Mouse (Mus musculus) G1E (cell line): ENCODE data around the gene Tnk2. TPM values are rescaled to one million over a fixed set of nuclear protein-coding genes. Genes with fewer than 3 reads are reported as not detected.
"Not testable (repeated sequence)": the region's sequence is repeated elsewhere in the genome, so short reads cannot be mapped to it uniquely, and the experiment has no call there.

ENCODE experiments used
- ATAC-seq: 2 replicates; pipeline ENCODE4 v1.8.0; 2016; ENCODE audit warnings: mild to moderate bottlenecking; ENCODE audit not compliant: insufficient number of reproducible peaks, poor library complexity, low FRiP score, severe bottlenecking; ENCODE audit errors: extremely low read depth
- DNase-seq: peaks from one replicate; pipeline ENCODE4 v3.0.0; 2012; ENCODE audit warnings: low spot score
- H3K27me3 ChIP-seq: 2 replicates; pipeline ENCODE4 v1.6.1; 2012; ENCODE audit warnings: mild to moderate bottlenecking, low read length, inconsistent platforms; ENCODE audit not compliant: insufficient read depth
- H3K36me3 ChIP-seq: replicated peaks from 2 replicates; pipeline ENCODE3; 2012; ENCODE audit warnings: mild to moderate bottlenecking, inconsistent platforms
- H3K4me1 ChIP-seq: 2 replicates; pipeline ENCODE4 v1.6.1; 2012; ENCODE audit warnings: low read depth, low read length, inconsistent platforms, mixed read lengths; ENCODE audit not compliant: insufficient read depth
- H3K4me3 ChIP-seq: 2 replicates; pipeline ENCODE4 v1.5.1; 2012; ENCODE audit warnings: low read depth, mild to moderate bottlenecking, inconsistent platforms, low read length, moderate library complexity, mixed read lengths
- H3K9me3 ChIP-seq: replicated peaks from 2 replicates; pipeline ENCODE4 v1.6.1; 2012; ENCODE audit warnings: inconsistent platforms
- CTCF ChIP-seq: IDR thresholded peaks from 2 replicates; pipeline ENCODE4 v1.5.1; 2012; ENCODE audit warnings: low read depth, low read length, inconsistent platforms, mixed read lengths
- GATA1 ChIP-seq: IDR thresholded peaks from 2 replicates; pipeline ENCODE4 v1.6.1; 2012; ENCODE audit warnings: borderline replicate concordance, low read length, inconsistent platforms, mixed read lengths
- GATA2 ChIP-seq: IDR thresholded peaks from 2 replicates; pipeline ENCODE4 v1.6.1; 2012; ENCODE audit warnings: low read depth, low read length, inconsistent platforms, borderline replicate concordance
- POLR2AphosphoS5 ChIP-seq: IDR thresholded peaks from 2 replicates; pipeline ENCODE4 v1.6.1; 2012; ENCODE audit warnings: low read depth, low read length, inconsistent platforms; ENCODE audit not compliant: insufficient replicate concordance
- TAL1 ChIP-seq: conservative IDR thresholded peaks from 2 replicates; pipeline ENCODE4 v1.6.1; 2012; ENCODE audit warnings: low read depth, low read length, inconsistent platforms, mixed read lengths
- polyA plus RNA-seq: library from polyadenylated mRNA; stranded (reverse); fragments of >175 nt; gene quantifications from 2 replicates; pipeline ENCODE4 v1.2.3, GENCODE M21; 2012
- total RNA-seq, 2 experiments: library from RNA; stranded (forward) in 1 of 2; stranded (reverse) in 1 of 2; fragments of 200-1000 nt in 1 of 2; fragments of >200 nt in 1 of 2; fragmentation: Nextera tagmentation in 1 of 2; gene quantifications; 2 replicates each; pipeline ENCODE4 v1.2.3; 2014 to 2017

The Tnk2 gene
- total and polyA plus RNA-seq, 3 experiments, result 13.4 to 197 (median 31.5) TPM

DNA sequence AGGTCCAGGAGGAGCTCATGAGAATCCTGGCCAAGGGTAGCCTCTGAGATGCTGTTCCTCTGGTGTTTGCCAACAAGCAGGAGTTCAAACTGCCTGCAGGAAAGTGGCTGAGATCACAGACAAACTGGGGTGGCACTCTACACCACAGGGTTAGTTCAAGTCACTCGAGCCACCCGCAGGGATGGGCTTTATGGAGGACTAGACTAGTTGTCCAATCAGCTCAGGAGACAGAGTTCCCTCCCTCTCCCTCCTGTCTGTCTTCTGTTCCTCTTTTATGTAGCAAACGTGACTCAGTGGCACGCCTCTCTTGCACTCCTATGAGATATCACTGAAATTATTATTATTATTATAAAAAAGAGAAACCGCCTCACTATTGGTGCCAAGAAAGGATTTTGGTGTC lies 9.5 kb upstream of the Tnk2 start:
- no peaks in the 10 kb centered on the region for H3K9me3 ChIP-seq
- TF ChIP-seq TAL1, result no peak
- no peak for TF ChIP-seq POLR2AphosphoS5
- TF ChIP-seq GATA1, result no peak
- no peak for TF ChIP-seq GATA2
- no peak for TF ChIP-seq CTCF

DNA sequence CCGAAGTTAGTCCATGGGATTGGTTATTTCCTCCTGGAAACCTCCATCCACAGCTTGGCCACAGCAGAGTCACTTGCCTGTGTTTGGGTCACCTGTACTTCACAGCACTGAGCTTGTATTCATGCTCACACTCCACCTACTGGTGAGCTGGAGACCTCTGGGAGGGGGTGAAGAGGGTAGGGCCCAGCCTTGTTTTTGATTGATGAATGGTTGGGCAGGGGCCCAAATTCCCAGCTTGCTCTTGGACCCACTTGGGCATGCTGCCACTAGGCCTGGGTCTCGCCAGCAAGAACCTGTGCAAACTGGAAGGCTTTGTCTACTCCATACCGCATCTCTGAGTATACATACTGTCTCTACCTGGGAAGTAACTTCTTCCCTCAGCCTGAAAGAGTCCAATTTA lies 8.4 kb upstream of the Tnk2 start:
- H3K9me3 ChIP-seq, result no peaks in the 10 kb centered on the region
- ATAC-seq (no peak), DNase-seq (no peak)
- no peak overlapping the region for H3K4me3 ChIP-seq
- TF ChIP-seq GATA2 (no peak), CTCF (no peak), POLR2AphosphoS5 (no peak)
- H3K36me3 ChIP-seq, result peaks cover 37% of the 10 kb centered on the region
- H3K4me1 ChIP-seq, result peaks cover 41% of the 10 kb centered on the region
- H3K27me3 ChIP-seq, result peaks cover 6% of the 10 kb centered on the region

More for the DNA sequence above, 9.5 kb upstream of the Tnk2 start:
- Histone ChIP-seq H3K4me3 (no peak overlapping the region), H3K36me3 (peaks cover 47% of the 10 kb centered on the region), H3K4me1 (peaks cover 45% of the 10 kb centered on the region), H3K27me3 (peaks cover 6% of the 10 kb centered on the region)
- ATAC-seq, result peak; percentile 40; the same call in 1 of the 2 replicates
- peak; percentile 32 for DNase-seq

DNA sequence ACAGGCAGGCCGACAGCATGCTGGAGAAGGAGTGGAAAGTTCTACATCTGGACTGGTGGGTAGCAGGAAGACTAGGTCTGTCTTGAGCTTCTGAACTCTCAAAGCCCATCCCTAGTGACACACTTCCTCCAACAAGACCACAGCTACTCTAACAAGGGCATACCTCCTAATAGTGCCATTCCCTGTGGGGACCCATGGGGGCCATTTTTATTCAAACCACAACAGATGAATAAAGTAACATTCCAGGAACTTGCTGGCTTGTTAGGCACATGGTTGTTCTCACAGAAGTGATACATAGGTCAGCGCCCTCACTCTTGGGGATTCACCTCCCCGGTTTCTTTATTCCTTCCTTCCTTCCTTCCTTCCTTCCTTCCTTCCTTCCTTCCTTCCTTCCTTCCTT lies 7.3 kb upstream of the Tnk2 start:
- ATAC-seq, result no peak
- H3K9me3 ChIP-seq, result no peaks in the 10 kb centered on the region
- DNase-seq, result no peak
- H3K36me3 ChIP-seq, result peaks cover 27% of the 10 kb centered on the region
- no peak for TF ChIP-seq CTCF
- TF ChIP-seq GATA1, result no peak
- peaks cover 39% of the 10 kb centered on the region for H3K4me1 ChIP-seq
- H3K27me3 ChIP-seq, result peaks cover 6% of the 10 kb centered on the region
- no peak overlapping the region for H3K4me3 ChIP-seq

DNA sequence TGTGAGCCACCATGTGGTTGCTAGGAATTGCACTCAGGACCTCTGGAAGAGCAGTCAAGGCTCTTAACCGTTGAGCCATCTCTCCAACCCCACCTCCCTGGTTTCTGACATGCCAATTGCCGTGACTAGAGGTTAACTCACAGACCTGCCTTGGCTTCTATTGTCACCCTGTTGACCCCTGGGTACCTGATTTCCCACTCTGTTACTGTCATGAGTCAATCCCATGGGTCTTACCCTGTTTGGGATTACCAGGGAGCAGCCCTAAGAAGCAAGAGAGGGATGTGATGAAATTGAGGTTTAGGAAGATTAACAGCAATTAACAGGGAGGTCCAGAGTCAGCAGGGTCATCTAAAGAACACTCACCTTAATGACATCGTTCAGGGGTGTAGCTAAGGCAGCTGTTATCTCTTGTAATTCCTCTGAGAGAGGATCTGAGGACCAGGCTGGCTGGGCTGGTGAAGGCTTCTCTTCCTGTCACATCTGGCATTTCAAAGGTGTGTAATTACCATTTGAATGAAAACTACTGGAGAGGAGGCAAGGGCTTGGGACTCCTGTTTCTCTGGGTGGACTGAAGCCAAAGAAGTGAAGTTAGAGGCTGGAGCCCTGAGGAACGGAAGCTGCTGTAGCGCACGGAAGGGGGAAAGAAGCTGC lies 6.7 kb upstream of the Tnk2 start:
- H3K27me3 ChIP-seq, result peaks cover 8% of the 10 kb centered on the region
- H3K9me3 ChIP-seq, result no peaks in the 10 kb centered on the region
- TF ChIP-seq CTCF, result no peak
- TF ChIP-seq POLR2AphosphoS5, result no peak
- no peak for TF ChIP-seq GATA1
- H3K4me1 ChIP-seq, result peaks cover 41% of the 10 kb centered on the region
- H3K4me3 ChIP-seq, result no peak overlapping the region
- ATAC-seq (no peak), DNase-seq (no peak)
- H3K36me3 ChIP-seq, result peaks cover 21% of the 10 kb centered on the region

DNA sequence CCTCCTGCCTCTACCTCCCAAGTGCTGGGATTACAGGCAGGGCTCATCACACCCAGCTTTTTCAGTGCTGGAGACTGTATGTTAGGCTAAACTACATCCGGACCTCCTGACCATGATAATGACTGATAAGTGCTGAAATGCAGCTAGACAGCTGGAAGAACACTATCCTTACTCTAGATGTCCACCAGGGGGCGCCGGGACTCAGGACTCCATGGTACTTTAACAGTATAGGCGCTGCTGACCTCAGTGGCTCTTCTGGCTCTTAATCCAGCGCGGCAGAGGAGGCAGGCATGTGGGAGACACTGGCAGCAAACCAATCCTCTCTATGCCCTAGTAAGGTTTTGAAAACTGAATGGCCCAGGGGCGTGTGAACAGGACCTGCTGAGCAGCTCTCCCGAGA lies 5.2 kb upstream of the Tnk2 start:
- DNase-seq (peak; percentile 58), ATAC-seq (peak; percentile 46)
- peaks cover 8% of the 10 kb centered on the region for H3K27me3 ChIP-seq
- no peak overlapping the region for H3K4me3 ChIP-seq
- H3K9me3 ChIP-seq, result no peaks in the 10 kb centered on the region
- peaks cover 7% of the 10 kb centered on the region for H3K36me3 ChIP-seq
- TF ChIP-seq GATA1, result no peak
- peak; percentile 69 for TF ChIP-seq CTCF
- peaks cover 44% of the 10 kb centered on the region for H3K4me1 ChIP-seq

DNA sequence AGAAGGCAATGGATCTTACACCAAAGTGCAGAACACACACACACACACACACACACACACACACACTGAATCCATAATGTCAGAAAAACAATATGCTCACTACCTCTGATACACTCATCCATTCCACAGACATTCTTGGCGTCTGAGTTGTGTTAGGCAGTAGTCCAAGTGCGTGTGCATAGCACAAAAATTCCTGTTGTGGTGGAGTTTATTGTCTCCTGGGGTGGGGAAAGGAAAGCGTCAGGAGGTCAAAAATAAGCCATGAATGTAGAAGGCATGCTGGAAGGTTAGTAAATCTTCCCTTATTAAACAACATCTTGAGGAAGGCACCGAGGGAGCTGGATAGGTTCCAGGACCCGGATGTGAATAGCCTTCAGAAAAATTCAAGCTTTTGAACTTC lies 3.6 kb upstream of the Tnk2 start:
- ATAC-seq (no peak), DNase-seq (no peak)
- H3K4me1 ChIP-seq, result peaks cover 46% of the 10 kb centered on the region
- TF ChIP-seq GATA1, result no peak
- no peak for TF ChIP-seq TAL1
- no peak for TF ChIP-seq POLR2AphosphoS5
- TF ChIP-seq GATA2, result no peak
- no peak for TF ChIP-seq CTCF
- H3K36me3 ChIP-seq, result no peaks in the 10 kb centered on the region
- H3K4me3 ChIP-seq, result no peak overlapping the region
- H3K27me3 ChIP-seq, result peaks cover 8% of the 10 kb centered on the region
- no peaks in the 10 kb centered on the region for H3K9me3 ChIP-seq

DNA sequence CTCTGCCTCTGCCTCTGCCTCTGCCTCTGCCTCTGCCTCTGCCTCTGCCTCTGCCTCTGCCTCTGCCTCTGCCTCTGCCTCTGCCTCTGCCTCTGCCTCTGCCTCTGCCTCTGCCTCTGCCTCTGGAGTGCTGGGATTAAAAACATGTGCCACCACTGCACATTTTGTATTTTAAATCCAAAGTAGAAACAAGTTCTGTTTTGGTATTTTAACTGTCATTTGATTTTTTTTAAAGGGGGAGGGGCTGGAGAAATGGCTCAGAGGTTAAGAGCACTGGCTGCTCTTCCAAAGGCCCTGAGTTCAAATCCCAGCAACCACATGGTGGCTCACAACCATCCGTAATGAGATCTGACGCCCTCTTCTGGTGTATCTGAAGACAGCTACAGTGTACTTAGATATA lies 3.0 kb upstream of the Tnk2 start:
- not testable (repeated sequence) for H3K4me3 ChIP-seq, H3K9me3 ChIP-seq, H3K36me3 ChIP-seq, DNase-seq, ATAC-seq, H3K27me3 ChIP-seq
- H3K4me1 ChIP-seq, result peaks cover 50% of the 10 kb centered on the region
